In genomic region chr10:76997759-76998513, GRCm38 (mm10) we compare ENCODE assay signal across 9 mouse cellular contexts. TPM values are rescaled to one million over a fixed set of nuclear protein-coding genes. Genes with fewer than 3 reads are reported as not detected.
DNase-seq lines count a peak whose midpoint lies in the region; ATAC-seq lines count a peak whose summit lies in the region.
"Had no signal": no experiment of that assay in that cellular context is flagged by ENCODE, and none has a peak within 500 bp of the region (broad histone marks: within the 10 kb centered on the region; RNA-seq: fewer than 3 reads in every experiment).

No protein-coding gene starts in this region.

- H3K4me3 ChIP-seq in neural tube, embryonic 11.5 days (ENCODE audit: low read depth, low read length) = no peak overlapping the region
- H3K4me3 ChIP-seq in neural tube, embryonic 15.5 days (replicated peaks) = no peak overlapping the region
- no peak overlapping the region for H3K4me3 ChIP-seq in heart, embryonic 15.5 days
- no peak overlapping the region for H3K4me3 ChIP-seq in stomach, embryonic 14.5 days (ENCODE audit: low read depth, low read length)
- no peak overlapping the region for H3K4me3 ChIP-seq in forebrain, embryonic 11.5 days (ENCODE audit: low read depth, low read length)
- H3K4me3 ChIP-seq in forebrain, embryonic 13.5 days = no peak overlapping the region

- H3K4me2 ChIP-seq in neural tube, embryonic 11.5 days (ENCODE audit: low read depth) = no peak overlapping the region
- no peak overlapping the region for H3K4me2 ChIP-seq in neural tube, embryonic 15.5 days
- peak overlapping the region; percentile 32 for H3K4me2 ChIP-seq in heart, embryonic 15.5 days
- no peak overlapping the region for H3K4me2 ChIP-seq in stomach, embryonic 14.5 days (replicated peaks; ENCODE audit: low read depth, low read length)
- no peak overlapping the region for H3K4me2 ChIP-seq in forebrain, embryonic 11.5 days (ENCODE audit: low read depth, low read length, severe bottlenecking)
- no peak overlapping the region for H3K4me2 ChIP-seq in forebrain, embryonic 13.5 days

- no peaks in the 10 kb centered on the region for H3K27me3 ChIP-seq in neural tube, embryonic 11.5 days (ENCODE audit: control insufficient read depth, insufficient read depth, low read length)
- no peaks in the 10 kb centered on the region for H3K27me3 ChIP-seq in neural tube, embryonic 15.5 days (replicated peaks)
- no peaks in the 10 kb centered on the region for H3K27me3 ChIP-seq in heart, embryonic 15.5 days
- H3K27me3 ChIP-seq in stomach, embryonic 14.5 days (ENCODE audit: control insufficient read depth, insufficient read depth, low read length) = no peaks in the 10 kb centered on the region
- no peaks in the 10 kb centered on the region for H3K27me3 ChIP-seq in forebrain, embryonic 11.5 days (ENCODE audit: control insufficient read depth, insufficient read depth, low read length)
- no peaks in the 10 kb centered on the region for H3K27me3 ChIP-seq in forebrain, embryonic 13.5 days

- ATAC-seq in neural tube, embryonic 11.5 days (ENCODE audit: insufficient read depth, low FRiP score, low TSS enrichment) = no peak
- no peak for ATAC-seq in neural tube, embryonic 15.5 days (ENCODE audit: low FRiP score)
- peak; percentile 90 for ATAC-seq in heart, embryonic 15.5 days (replicated peaks; ENCODE audit: insufficient number of reproducible peaks, insufficient read depth, low FRiP score, low read depth)
- 0 out of 2 replicates have a peak, but pooled peaks have one; percentile 67 for ATAC-seq in stomach, embryonic 14.5 days (ENCODE audit: insufficient number of reproducible peaks, insufficient read depth, low FRiP score, low read depth)
- no peak for ATAC-seq in forebrain, embryonic 11.5 days (replicated peaks; ENCODE audit: low FRiP score)
- ATAC-seq in forebrain, embryonic 13.5 days = no peak

- no peak overlapping the region for H3K9ac ChIP-seq in neural tube, embryonic 11.5 days (ENCODE audit: low read length)
- no peak overlapping the region for H3K9ac ChIP-seq in neural tube, embryonic 15.5 days (replicated peaks)
- no peak overlapping the region for H3K9ac ChIP-seq in heart, embryonic 15.5 days
- no peak overlapping the region for H3K9ac ChIP-seq in stomach, embryonic 14.5 days (replicated peaks; ENCODE audit: low read depth, low read length)
- H3K9ac ChIP-seq in forebrain, embryonic 11.5 days (ENCODE audit: low read length) = no peak overlapping the region
- no peak overlapping the region for H3K9ac ChIP-seq in forebrain, embryonic 13.5 days

- no peaks in the 10 kb centered on the region for H3K4me1 ChIP-seq in neural tube, embryonic 11.5 days (ENCODE audit: control insufficient read depth, insufficient read depth, low read length)
- H3K4me1 ChIP-seq in neural tube, embryonic 15.5 days = no peaks in the 10 kb centered on the region
- peaks cover 9% of the 10 kb centered on the region for H3K4me1 ChIP-seq in heart, embryonic 15.5 days (replicated peaks)
- H3K4me1 ChIP-seq in stomach, embryonic 14.5 days (ENCODE audit: control insufficient read depth, insufficient read depth, low read length) = no peaks in the 10 kb centered on the region
- H3K4me1 ChIP-seq in forebrain, embryonic 11.5 days (replicated peaks; ENCODE audit: control insufficient read depth, insufficient read depth, low read length) = no peaks in the 10 kb centered on the region
- peaks cover 5% of the 10 kb centered on the region; the same call in 1 of the 2 replicates for H3K4me1 ChIP-seq in forebrain, embryonic 13.5 days

- WGBS in neural tube, embryonic 11.5 days = 71% methylated on average over 17 of the region's 17 CpGs
- 73% methylated on average over 17 of the region's 17 CpGs for WGBS in neural tube, embryonic 15.5 days
- WGBS in heart, embryonic 15.5 days = 20% methylated on average over 17 of the region's 17 CpGs
- 52% methylated on average over 17 of the region's 17 CpGs for WGBS in stomach, embryonic 14.5 days
- 87% methylated on average over 17 of the region's 17 CpGs for WGBS in forebrain, embryonic 11.5 days
- WGBS in forebrain, embryonic 13.5 days = 85% methylated on average over 17 of the region's 17 CpGs

- no peaks in the 10 kb centered on the region for H3K36me3 ChIP-seq in neural tube, embryonic 11.5 days (ENCODE audit: control insufficient read depth, insufficient read depth, low read length)
- no peaks in the 10 kb centered on the region for H3K36me3 ChIP-seq in neural tube, embryonic 15.5 days
- H3K36me3 ChIP-seq in heart, embryonic 15.5 days = no peaks in the 10 kb centered on the region
- no peaks in the 10 kb centered on the region for H3K36me3 ChIP-seq in stomach, embryonic 14.5 days (ENCODE audit: control insufficient read depth, insufficient read depth, low read length)
- H3K36me3 ChIP-seq in forebrain, embryonic 11.5 days (ENCODE audit: control insufficient read depth, insufficient read depth, low read length) = no peaks in the 10 kb centered on the region
- no peaks in the 10 kb centered on the region for H3K36me3 ChIP-seq in forebrain, embryonic 13.5 days (ENCODE audit: poor library complexity, severe bottlenecking)
- H3K36me3 ChIP-seq: G1E had no signal

- H3K9me3 ChIP-seq in neural tube, embryonic 11.5 days (ENCODE audit: control insufficient read depth, low read length) = no peaks in the 10 kb centered on the region
- H3K9me3 ChIP-seq in neural tube, embryonic 15.5 days (replicated peaks) = no peaks in the 10 kb centered on the region
- H3K9me3 ChIP-seq in heart, embryonic 15.5 days (replicated peaks) = no peaks in the 10 kb centered on the region
- H3K9me3 ChIP-seq in stomach, embryonic 14.5 days (ENCODE audit: control insufficient read depth, low read depth, low read length) = no peaks in the 10 kb centered on the region
- no peaks in the 10 kb centered on the region for H3K9me3 ChIP-seq in forebrain, embryonic 11.5 days (ENCODE audit: control insufficient read depth, low read length)
- no peaks in the 10 kb centered on the region for H3K9me3 ChIP-seq in forebrain, embryonic 13.5 days (replicated peaks)
- H3K9me3 ChIP-seq: G1E had no signal

- DNase-seq in neural tube, embryonic 11.5 days (ENCODE audit: low spot score) = peak; percentile 62
- peak; percentile 83 to 89 for DNase-seq in cerebellum, postnatal 10 days
- DNase-seq in kidney, postnatal 4 days = peak; percentile 87 to 90
- DNase-seq in forebrain, embryonic 11.5 days (ENCODE audit: low spot score) = no peak

- no peak overlapping the region for H3K27ac ChIP-seq in neural tube, embryonic 11.5 days (ENCODE audit: low read depth, low read length)
- H3K27ac ChIP-seq in neural tube, embryonic 15.5 days (replicated peaks) = no peak overlapping the region
- peak overlapping the region; percentile 82 for H3K27ac ChIP-seq in heart, embryonic 15.5 days
- H3K27ac ChIP-seq in stomach, embryonic 14.5 days (ENCODE audit: low read length) = no peak overlapping the region
- H3K27ac ChIP-seq in forebrain, embryonic 11.5 days (ENCODE audit: low read depth, low read length) = no peak overlapping the region
- no peak overlapping the region for H3K27ac ChIP-seq in forebrain, embryonic 13.5 days

RNA-seq across cellular contexts. Expression of gene Slc19a1, which starts 34.1 kb away (rescaled TPM):
- 26.9 and 30.1 TPM in 2 replicates for polyA plus RNA-seq in neural tube, embryonic 11.5 days (2014; fragmentation: Nextera tagmentation; extraction: Ambion mirVana)
- 37.9 and 39.2 TPM in 2 replicates for polyA plus RNA-seq in neural tube, embryonic 15.5 days (2015; fragmentation: Nextera tagmentation; extraction: Ambion mirVana)
- 9.6 and 15.0 TPM in 2 replicates for polyA plus RNA-seq in heart, embryonic 15.5 days (2015; fragmentation: Nextera tagmentation; extraction: Ambion mirVana)
- 30.2 and 35.4 TPM in 2 replicates for polyA plus RNA-seq in stomach, embryonic 14.5 days (2014; fragmentation: Nextera tagmentation; extraction: Ambion mirVana)
- polyA plus RNA-seq in forebrain, embryonic 11.5 days (2014; fragmentation: Nextera tagmentation; extraction: Ambion mirVana) = 34.5 and 34.8 TPM in 2 replicates
- polyA plus RNA-seq in forebrain, embryonic 13.5 days (2015; fragmentation: Nextera tagmentation; extraction: Ambion mirVana) = 28.0 and 33.7 TPM in 2 replicates

RNA-seq across cellular contexts. Expression of gene Pcbp3, which starts 36.2 kb away (rescaled TPM):
- polyA plus RNA-seq in neural tube, embryonic 11.5 days (2014; fragmentation: Nextera tagmentation; extraction: Ambion mirVana) = 42.2 and 47.3 TPM in 2 replicates
- polyA plus RNA-seq in neural tube, embryonic 15.5 days (2015; fragmentation: Nextera tagmentation; extraction: Ambion mirVana) = 98.8 and 103 TPM in 2 replicates
- 9.4 and 18.0 TPM in 2 replicates for polyA plus RNA-seq in heart, embryonic 15.5 days (2015; fragmentation: Nextera tagmentation; extraction: Ambion mirVana)
- polyA plus RNA-seq in stomach, embryonic 14.5 days (2014; fragmentation: Nextera tagmentation; extraction: Ambion mirVana) = 27.3 and 28.2 TPM in 2 replicates
- polyA plus RNA-seq in forebrain, embryonic 11.5 days (2014; fragmentation: Nextera tagmentation; extraction: Ambion mirVana) = 35.4 and 38.9 TPM in 2 replicates
- 49.3 and 52.5 TPM in 2 replicates for polyA plus RNA-seq in forebrain, embryonic 13.5 days (2015; fragmentation: Nextera tagmentation; extraction: Ambion mirVana)
- polyA plus RNA-seq: G1E had no signal

Comparison
In these comparisons a context has a peak if more than half of its experiments do, and no peak if none do; other contexts are left out.
1. ATAC-seq: peak in heart, embryonic 15.5 days (single experiment) and stomach, embryonic 14.5 days (single experiment); none in neural tube, embryonic 11.5 days (single experiment), neural tube, embryonic 15.5 days (single experiment), forebrain, embryonic 11.5 days (single experiment) and forebrain, embryonic 13.5 days (single experiment).